ENCODE assay signal across 11 mouse cellular contexts in genomic region chr2:179086915-179087314, GRCm38 (mm10).
"Had no signal": no experiment of that assay in that cellular context is flagged by ENCODE, and none has a peak within 500 bp of the region (broad histone marks: within the 10 kb centered on the region; RNA-seq: fewer than 3 reads in every experiment).

No protein-coding gene starts in this region.

- DNase-seq: retina, postnatal 1 day; right cerebral cortex, adult 18-20 months; right cerebral cortex, postnatal 14 days; right cerebral cortex, postnatal 25 days; spleen, adult 18-20 months; thymus, adult 18-20 months; thymus, adult 2 months; thymus, postnatal 14 days; thymus, postnatal 25 days; thymus, postnatal 36 days; thymus, postnatal 4 days had no signal
